ENCODE assay signal across 12 mouse cellular contexts in genomic region chr10:19904077-19904820, GRCm38 (mm10). TPM values are rescaled to one million over a fixed set of nuclear protein-coding genes. Genes with fewer than 3 reads are reported as not detected.
A peak's percentile ranks its signal among the peaks of the same experiment; 100 is the strongest.
DNase-seq lines count a peak whose midpoint lies in the region.
"Had no signal": no experiment of that assay in that cellular context is flagged by ENCODE, and none has a peak within 500 bp of the region (broad histone marks: within the 10 kb centered on the region; RNA-seq: fewer than 3 reads in every experiment).

No protein-coding gene starts in this region.

- peak; percentile 62 for DNase-seq in cerebellum, adult 11-12 months
- DNase-seq in cerebellum, adult 11 months = no peak
- DNase-seq in brain, adult 2 months (ENCODE audit: low read depth, low spot score) = peak; percentile 91
- peak; percentile 18 to 52 for DNase-seq in frontal cortex, postnatal 10 days (ENCODE audit: low spot score in 2 of 2)
- DNase-seq in left cerebral cortex, adult 9 months (ENCODE audit: low spot score in 2 of 2) = peak; percentile 67 to 80
- DNase-seq in spleen, postnatal 4 days (ENCODE audit: low spot score in 2 of 2) = no peak
- DNase-seq in adrenal gland, postnatal 10 days = no peak
- no peak for DNase-seq in adrenal gland, adult (ENCODE audit: inconsistent age in 2 of 2, low spot score in 1 of 2)
- DNase-seq: gastrocnemius, postnatal 14 days; heart, postnatal 14 days; liver, postnatal 0 days; retina, postnatal 1 day had no signal

RNA-seq across cellular contexts. Expression of gene Pex7, which starts 3.2 kb away (rescaled TPM):
- 10 to 100 TPM; 42.5 to 47.8 TPM for total RNA-seq in adrenal gland, postnatal 10 days (2021)

RNA-seq across cellular contexts. Expression of gene Map3k5, which starts 30.0 kb away (rescaled TPM):
- 10 to 100 TPM; 16.4 to 28.3 TPM for total RNA-seq in adrenal gland, postnatal 10 days (2021)

RNA-seq across cellular contexts. Expression of gene Slc35d3, which starts 53.0 kb away (rescaled TPM):
- 10 to 100 TPM; 10.2 to 11.7 TPM for total RNA-seq in adrenal gland, postnatal 10 days (2021)
- total RNA-seq: gastrocnemius, postnatal 14 days had no signal

Comparison
In these comparisons a context has a peak if more than half of its experiments do, and no peak if none do; other contexts are left out.
1. DNase-seq: peak in cerebellum, adult 11-12 months (single experiment), brain, adult 2 months (single experiment), frontal cortex, postnatal 10 days (2 of 2) and left cerebral cortex, adult 9 months (2 of 2); none in cerebellum, adult 11 months (single experiment), spleen, postnatal 4 days (0 of 2), adrenal gland, postnatal 10 days (single experiment) and adrenal gland, adult (0 of 2).